Mouse (Mus musculus) midbrain, embryonic 16.5 days (tissue): ENCODE results near the gene Tbcb. TPM values are rescaled to one million over a fixed set of nuclear protein-coding genes. Genes with fewer than 3 reads are reported as not detected.
A peak's percentile ranks its signal among the peaks of the same experiment; 100 is the strongest.

Source experiments
- ATAC-seq: fragments of 200-750 bp; cut with Nextera tagmentation; 2 replicates; pipeline ENCODE4 v1.8.0; 2017; ENCODE audit warnings: moderate TSS enrichment
- H3K27ac ChIP-seq: fragments of 300-500 bp; sonication (generic); 2 replicates; pipeline ENCODE4 v1.5.1; 2014; ENCODE audit warnings: mild to moderate bottlenecking, low read length, mixed read lengths
- H3K27me3 ChIP-seq: fragments of 300-500 bp; sonication (generic); 2 replicates; pipeline ENCODE4 v1.6.1; 2014; ENCODE audit warnings: low read depth, low read length, mixed read lengths; ENCODE audit not compliant: control insufficient read depth, insufficient read depth
- H3K36me3 ChIP-seq: fragments of 300-500 bp; sonication (generic); 2 replicates; pipeline ENCODE4 v1.6.1; 2014; ENCODE audit warnings: mild to moderate bottlenecking, low read length, moderate library complexity, mixed read lengths; ENCODE audit not compliant: control insufficient read depth, insufficient read depth
- H3K4me1 ChIP-seq: fragments of 300-500 bp; sonication (generic); 2 replicates; pipeline ENCODE4 v1.6.1; 2014; ENCODE audit warnings: mild to moderate bottlenecking, low read length, mixed read lengths; ENCODE audit not compliant: control insufficient read depth, insufficient read depth
- H3K4me2 ChIP-seq: fragments of 300-500 bp; sonication (generic); 2 replicates; pipeline ENCODE4 v1.6.1; 2014; ENCODE audit warnings: mild to moderate bottlenecking, low read length, mixed read lengths
- H3K4me3 ChIP-seq: fragments of 300-500 bp; sonication (generic); 2 replicates; pipeline ENCODE4 v1.5.1; 2014; ENCODE audit warnings: low read depth, mild to moderate bottlenecking, low read length, moderate library complexity, mixed read lengths
- H3K9ac ChIP-seq: fragments of 300-500 bp; sonication (generic); 2 replicates; pipeline ENCODE4 v1.6.1; 2014; ENCODE audit warnings: low read depth, low read length, mixed read lengths
- H3K9me3 ChIP-seq: fragments of 300-500 bp; sonication (generic); replicated peaks from 2 replicates; pipeline ENCODE4 v1.6.1; 2014; ENCODE audit warnings: mild to moderate bottlenecking, low read length, mixed read lengths; ENCODE audit not compliant: control insufficient read depth, poor library complexity, severe bottlenecking
- WGBS: fragments of 180-500 bp; shearing (Covaris S2); extraction: QIAGEN DNeasy Blood & Tissue Kit; methylation state at CpG from one replicate; pipeline ENCODE4 v1.1.7; 2014; 5-methylcytosine and 5-hydroxymethylcytosine counted together
- polyA plus RNA-seq: library from polyadenylated mRNA; unstranded; fragments of >200 nt; fragmentation: Nextera tagmentation; extraction: Ambion mirVana; gene quantifications from 2 replicates; pipeline ENCODE4 v1.2.1, GENCODE M21; 2015

Gene Tbcb
- polyA plus RNA-seq, result 436 and 442 TPM in 2 replicates

DNA sequence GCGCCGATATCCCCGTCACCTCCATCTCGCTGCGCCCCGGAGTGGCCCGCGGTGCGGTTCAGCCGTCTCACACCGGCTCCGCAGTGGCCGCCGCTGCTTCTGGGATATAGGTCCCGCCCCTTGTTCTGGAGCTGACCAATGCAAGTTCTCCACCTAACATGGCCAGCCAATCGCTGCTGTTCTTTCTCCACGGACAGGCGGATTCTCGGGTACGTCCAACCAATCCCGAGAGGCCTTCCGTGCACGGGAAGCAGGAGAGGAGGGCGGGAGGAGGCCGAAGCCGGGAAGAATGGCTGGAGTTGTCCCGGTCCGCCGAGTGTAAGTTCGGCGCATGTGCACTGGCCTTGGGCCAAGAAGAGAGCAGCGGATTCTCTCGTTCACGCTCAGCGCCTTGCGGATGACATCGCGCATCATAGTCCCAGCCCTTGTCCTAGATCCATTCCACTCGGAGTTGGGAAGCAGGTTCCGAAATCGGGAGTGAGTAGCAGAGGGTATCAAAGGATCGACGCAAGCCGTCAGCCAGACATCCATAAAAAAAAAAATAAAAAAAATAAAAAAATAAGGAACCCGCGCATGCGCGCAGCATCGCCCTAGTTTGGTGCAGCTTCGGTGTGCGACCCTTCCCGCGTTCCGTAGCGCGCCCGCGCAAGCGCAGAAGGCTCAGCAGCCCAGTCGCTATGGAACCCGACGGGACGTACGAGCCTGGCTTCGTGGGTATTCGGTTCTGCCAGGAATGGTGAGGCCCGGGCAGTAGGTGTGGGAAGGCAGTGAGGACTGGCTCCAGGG lies at the start of gene Tbcb, which contains the start of gene Polr2i:
TSS of gene Tbcb (minus strand) at position 604 of the 786 bp plus-strand sequence.
TSS of gene Polr2i (plus strand) at position 280 of the 786 bp plus-strand sequence.
- H3K27ac ChIP-seq, result peak within 1 kb of the TSS; percentile 95
- peaks cover 13% of the 10 kb centered on the region for H3K36me3 ChIP-seq
- under 1% methylated on average over 67 of the region's 67 CpGs for WGBS
- peaks cover 16% of the 10 kb centered on the region for H3K4me1 ChIP-seq
- peak within 1 kb of the TSS; percentile 69 for H3K9ac ChIP-seq
- no peaks in the 10 kb centered on the region for H3K9me3 ChIP-seq
- H3K4me3 ChIP-seq, result peak within 1 kb of the TSS; percentile 54
- ATAC-seq, result peak; percentile 96
- peak within 1 kb of the TSS; percentile 78 for H3K4me2 ChIP-seq
- no peaks in the 10 kb centered on the region for H3K27me3 ChIP-seq

DNA sequence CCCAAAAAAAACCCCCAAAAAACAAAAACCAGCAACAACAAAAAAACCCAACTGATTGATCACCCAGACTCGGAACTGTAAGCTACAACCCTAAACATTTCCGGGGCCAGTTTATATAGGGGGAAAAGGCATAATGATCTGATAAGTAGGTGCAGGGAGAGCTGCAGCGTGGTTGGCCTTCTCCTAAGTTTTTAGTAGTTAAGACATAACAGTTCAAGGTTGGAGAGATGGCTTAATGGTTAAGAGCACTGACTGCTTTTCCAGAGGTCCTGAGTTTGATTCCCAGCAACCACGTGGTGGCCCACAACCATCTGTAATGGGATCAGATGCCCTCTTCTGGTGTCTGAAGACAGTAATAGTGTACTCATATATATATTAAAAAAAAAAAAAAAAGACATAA lies 49.5 kb upstream of the Tbcb start:
- peak overlapping the region; percentile 98 for H3K27ac ChIP-seq
- WGBS, result 85% methylated on average over 4 of the region's 4 CpGs
- H3K4me3 ChIP-seq, result no peak overlapping the region; the same call in 1 of the 2 replicates

DNA sequence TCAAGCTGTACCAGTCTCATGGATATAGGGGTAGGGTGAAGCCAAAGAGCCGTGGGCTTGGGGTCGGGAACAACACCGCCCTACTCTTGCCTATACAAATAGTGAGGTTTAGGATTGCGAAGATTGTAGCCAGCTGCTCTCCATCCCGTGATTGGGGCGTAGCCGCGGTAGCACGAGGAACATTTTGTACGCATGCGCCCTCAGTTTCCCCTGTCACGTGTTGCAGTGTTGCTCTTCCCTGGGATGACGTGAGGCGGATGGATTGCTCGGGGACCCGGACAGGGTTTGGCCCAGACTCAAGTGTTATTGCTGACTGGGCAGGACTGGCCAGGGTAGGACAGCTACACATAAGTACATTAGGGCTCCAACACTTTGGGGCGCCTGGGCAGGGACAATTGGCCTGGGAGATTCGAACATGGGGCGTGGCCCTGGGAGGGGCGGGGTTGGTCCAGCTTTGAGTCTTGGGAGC lies 48.6 kb upstream of the Tbcb start:
- no peaks in the 10 kb centered on the region for H3K36me3 ChIP-seq
- WGBS, result under 1% methylated on average over 20 of the region's 20 CpGs
- H3K4me2 ChIP-seq, result peak overlapping the region; percentile 97
- peak overlapping the region; percentile 98 for H3K27ac ChIP-seq
- peak overlapping the region; percentile 82 for H3K9ac ChIP-seq
- H3K27me3 ChIP-seq, result no peaks in the 10 kb centered on the region
- H3K4me3 ChIP-seq, result peak overlapping the region; percentile 69
- peak; percentile 90 for ATAC-seq
- H3K4me1 ChIP-seq, result peaks cover 6% of the 10 kb centered on the region; the same call in 1 of the 2 replicates
- H3K9me3 ChIP-seq, result no peaks in the 10 kb centered on the region

More for the DNA sequence above, 49.5 kb upstream of the Tbcb start:
- Histone ChIP-seq H3K27me3 (no peaks in the 10 kb centered on the region), H3K9ac (no peak overlapping the region), H3K4me1 (peaks cover 6% of the 10 kb centered on the region; the same call in 1 of the 2 replicates), H3K36me3 (no peaks in the 10 kb centered on the region), H3K4me2 (peak overlapping the region; percentile 97), H3K9me3 (no peaks in the 10 kb centered on the region)
- no peak for ATAC-seq

DNA sequence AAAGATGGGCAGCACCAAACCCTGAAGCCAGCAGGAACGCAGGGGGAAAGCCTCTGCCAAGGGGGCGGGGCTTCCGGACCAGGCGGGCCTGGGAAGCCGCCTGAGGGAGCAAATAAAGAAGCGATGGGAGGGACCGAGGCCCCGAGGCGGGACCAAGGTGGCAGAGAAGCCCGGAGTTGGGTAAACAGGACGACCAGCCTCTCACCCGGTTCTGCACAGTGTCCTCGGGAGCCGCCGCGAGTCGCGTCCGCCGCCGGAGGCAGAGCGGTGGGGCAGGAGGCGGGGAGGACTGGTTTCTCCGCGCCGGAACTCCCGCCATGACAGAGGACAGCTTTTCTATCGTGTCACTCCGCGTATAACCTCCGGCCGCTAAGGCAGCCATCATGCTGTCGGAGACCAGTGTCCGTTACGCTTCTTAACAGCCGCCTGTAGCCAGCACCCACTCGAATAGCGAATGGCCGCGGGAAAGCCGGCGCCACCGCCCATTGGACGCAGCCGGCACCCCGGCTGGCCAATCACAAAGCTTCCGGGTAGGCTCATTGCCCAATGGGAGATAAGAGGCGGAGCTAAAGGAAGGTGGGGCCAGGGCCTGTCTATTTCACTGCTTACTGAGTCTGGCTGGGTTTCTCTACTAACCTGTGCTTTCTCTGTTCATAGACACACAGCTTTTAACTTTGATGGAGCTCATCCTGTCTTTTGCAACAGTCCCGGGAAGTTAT lies 48.0 kb upstream of the Tbcb start, which contains the start of the genes Thap8 and Wdr62:
TSS of gene Thap8 (plus strand) at position 144 of the 719 bp plus-strand sequence.
TSS of gene Wdr62 (minus strand) at position 469 of the 719 bp plus-strand sequence.
- ATAC-seq, result peak; percentile 97
- WGBS, result under 1% methylated on average over 49 of the region's 49 CpGs
- peaks cover 6% of the 10 kb centered on the region; the same call in 1 of the 2 replicates for H3K4me1 ChIP-seq
- H3K9me3 ChIP-seq, result no peaks in the 10 kb centered on the region
- peak within 1 kb of the TSS; percentile 69 for H3K4me3 ChIP-seq
- peak within 1 kb of the TSS; percentile 82 for H3K9ac ChIP-seq
- H3K36me3 ChIP-seq, result no peaks in the 10 kb centered on the region
- peak within 1 kb of the TSS; percentile 97 for H3K4me2 ChIP-seq
- H3K27ac ChIP-seq, result peak within 1 kb of the TSS; percentile 98
- H3K27me3 ChIP-seq, result no peaks in the 10 kb centered on the region

DNA sequence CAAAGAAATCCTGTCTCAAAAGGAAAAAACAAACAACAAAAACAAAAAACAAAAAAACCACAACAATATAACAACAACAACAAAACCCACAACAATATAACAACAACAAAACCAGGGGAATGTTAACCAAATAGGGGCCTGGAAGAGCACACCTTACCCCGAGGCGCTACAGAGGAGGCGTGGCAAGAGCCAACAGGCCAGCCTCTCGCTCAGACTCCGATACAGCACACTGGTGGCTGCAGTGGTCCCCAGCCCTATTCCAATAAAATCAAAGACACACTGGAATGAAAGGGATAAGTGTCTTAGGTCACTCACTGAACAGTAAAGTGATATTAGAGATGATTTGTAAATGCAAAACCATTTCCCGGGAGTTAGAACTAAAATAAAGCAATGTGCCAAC lies 47.5 kb upstream of the Tbcb start:
- Histone ChIP-seq H3K9ac (peak overlapping the region; percentile 56; the same call in 1 of the 2 replicates), H3K4me1 (peaks cover 6% of the 10 kb centered on the region; the same call in 1 of the 2 replicates), H3K4me2 (peak overlapping the region; percentile 97), H3K27ac (no peak overlapping the region), H3K9me3 (no peaks in the 10 kb centered on the region), H3K4me3 (peak overlapping the region; percentile 69), H3K27me3 (no peaks in the 10 kb centered on the region), H3K36me3 (no peaks in the 10 kb centered on the region)
- 0% methylated on average over 6 of the region's 6 CpGs for WGBS
- ATAC-seq, result no peak

DNA sequence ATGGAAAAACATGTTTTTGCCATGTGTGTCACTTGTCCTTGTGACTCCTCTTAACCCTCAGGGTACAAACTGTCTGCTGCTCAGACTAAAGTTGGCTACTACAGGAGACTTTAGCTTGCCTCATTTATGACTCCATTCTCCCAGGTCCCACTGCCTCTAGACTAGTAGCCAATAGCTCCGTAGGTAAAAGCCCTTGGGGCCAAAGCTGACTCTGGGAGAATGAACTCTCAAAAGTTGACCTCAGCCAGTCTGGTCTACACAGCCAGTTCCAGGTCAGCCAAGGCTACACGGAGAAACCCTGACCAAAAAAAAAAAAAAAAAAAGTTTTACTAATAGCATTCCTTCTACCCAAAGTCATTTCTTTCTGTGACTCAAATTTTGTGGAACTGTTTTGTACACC lies 46.8 kb upstream of the Tbcb start:
- H3K9me3 ChIP-seq, result no peaks in the 10 kb centered on the region
- no peak for ATAC-seq
- H3K27me3 ChIP-seq, result no peaks in the 10 kb centered on the region
- H3K4me1 ChIP-seq, result peaks cover 6% of the 10 kb centered on the region; the same call in 1 of the 2 replicates
- H3K4me3 ChIP-seq, result no peak overlapping the region
- H3K27ac ChIP-seq, result no peak overlapping the region
- no peak overlapping the region for H3K4me2 ChIP-seq
- 74% methylated on average over 2 of the region's 2 CpGs for WGBS
- H3K36me3 ChIP-seq, result no peaks in the 10 kb centered on the region
- no peak overlapping the region for H3K9ac ChIP-seq

DNA sequence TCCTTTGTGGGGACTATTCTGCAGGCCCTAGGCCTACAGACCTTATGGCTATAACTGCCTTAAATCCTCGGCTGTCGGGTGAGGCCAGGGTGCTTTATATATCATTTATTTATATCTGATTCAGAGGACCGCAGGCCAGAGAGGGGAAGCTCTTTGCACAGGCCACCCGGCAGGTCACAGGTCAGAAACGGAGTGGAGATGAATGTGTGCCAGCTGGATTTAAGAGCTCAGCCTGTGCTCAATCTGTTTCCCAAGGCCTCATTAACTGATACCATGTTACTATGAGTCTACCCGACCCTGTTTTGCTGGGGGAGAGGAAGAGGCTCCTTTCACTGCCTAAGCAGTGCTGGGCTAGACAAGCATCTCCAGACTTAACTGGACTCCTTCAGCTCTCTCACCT lies 42.3 kb upstream of the Tbcb start:
- H3K9ac ChIP-seq, result no peak overlapping the region
- H3K4me3 ChIP-seq, result no peak overlapping the region
- no peaks in the 10 kb centered on the region for H3K36me3 ChIP-seq
- no peak for ATAC-seq
- no peaks in the 10 kb centered on the region for H3K9me3 ChIP-seq
- H3K27ac ChIP-seq, result no peak overlapping the region
- no peaks in the 10 kb centered on the region for H3K27me3 ChIP-seq
- no peak overlapping the region for H3K4me2 ChIP-seq
- H3K4me1 ChIP-seq, result no peaks in the 10 kb centered on the region
- 82% methylated on average over 6 of the region's 6 CpGs for WGBS

DNA sequence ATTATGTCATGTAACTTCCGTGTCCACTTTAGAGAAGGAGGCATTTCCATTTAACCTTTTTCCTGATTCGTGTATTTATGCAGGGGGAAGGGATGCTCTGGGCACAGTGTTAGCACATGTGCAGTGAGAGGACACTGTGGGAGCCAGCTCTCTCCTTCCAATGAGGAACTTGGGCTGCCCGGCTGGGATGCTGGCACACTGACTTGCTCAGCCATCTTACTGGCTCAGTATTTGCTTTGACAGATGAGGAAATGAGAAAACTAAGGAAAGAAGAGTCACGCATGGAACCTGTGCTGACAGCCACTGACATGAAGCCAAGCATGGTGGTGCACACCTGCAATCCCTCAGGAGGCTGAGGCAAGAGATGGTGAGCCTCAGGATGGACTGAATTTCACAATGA lies 37.6 kb upstream of the Tbcb start:
- Histone ChIP-seq H3K27ac (no peak overlapping the region), H3K27me3 (no peaks in the 10 kb centered on the region), H3K4me2 (no peak overlapping the region), H3K9ac (no peak overlapping the region), H3K4me3 (no peak overlapping the region), H3K36me3 (no peaks in the 10 kb centered on the region), H3K9me3 (no peaks in the 10 kb centered on the region), H3K4me1 (no peaks in the 10 kb centered on the region)
- 91% methylated on average over 4 of the region's 4 CpGs for WGBS
- ATAC-seq, result no peak
